8 mouse cellular contexts compared by ENCODE assay signal in genomic region chr16:8637217-8638051, GRCm38 (mm10). TPM values are rescaled to one million over a fixed set of nuclear protein-coding genes. Genes with fewer than 3 reads are reported as not detected.
DNase-seq lines count a peak whose midpoint lies in the region; ATAC-seq and TF ChIP-seq lines count a peak whose summit lies in the region.

Pmm2 (plus strand) TSS chr16:8637674.
Tmem186 (minus strand) TSS chr16:8637712.

- peak; percentile 94 for DNase-seq in 3134 (ENCODE audit: extremely low read depth, insufficient read length, low spot score)
- peak; percentile 85 for DNase-seq in adrenal gland, postnatal 36 days
- DNase-seq in heart, adult 18-20 months, result peak; percentile 89 to 91
- peak; percentile 95 for DNase-seq in kidney, adult 2 months
- DNase-seq in spleen, adult 2 months (ENCODE audit: low read depth in 1 of 2, low spot score in 2 of 2), result peak; percentile 68 to 77

- no peak for TF ChIP-seq CTCF in kidney, adult 2 months (conservative IDR thresholded peaks at IDR 0.05; ENCODE audit: insufficient read depth, insufficient read length, low read depth, low read length)
- TF ChIP-seq CTCF in spleen, adult 2 months (IDR thresholded peaks at IDR 0.05; ENCODE audit: extremely low read depth, insufficient read depth, insufficient read length, insufficient replicate concordance), result no peak

- H3K4me2 ChIP-seq in embryonic facial prominence, embryonic 13.5 days, result peak within 1 kb of the TSS; percentile 88
- peak within 1 kb of the TSS; percentile 85 for H3K4me2 ChIP-seq in limb, embryonic 12.5 days
- H3K4me2 ChIP-seq in midbrain, embryonic 15.5 days, result peak within 1 kb of the TSS; percentile 94

- H3K27me3 ChIP-seq in embryonic facial prominence, embryonic 13.5 days, result no peaks in the 10 kb centered on the region
- no peaks in the 10 kb centered on the region for H3K27me3 ChIP-seq in kidney, adult 2 months (replicated peaks; ENCODE audit: control insufficient read depth, insufficient read depth, low read length)
- H3K27me3 ChIP-seq in limb, embryonic 12.5 days, result no peaks in the 10 kb centered on the region
- no peaks in the 10 kb centered on the region for H3K27me3 ChIP-seq in midbrain, embryonic 15.5 days (replicated peaks)
- no peaks in the 10 kb centered on the region for H3K27me3 ChIP-seq in spleen, adult 2 months (ENCODE audit: control insufficient read depth, insufficient read depth, low read length)

- H3K9me3 ChIP-seq in embryonic facial prominence, embryonic 13.5 days, result no peaks in the 10 kb centered on the region
- H3K9me3 ChIP-seq in limb, embryonic 12.5 days, result no peaks in the 10 kb centered on the region
- H3K9me3 ChIP-seq in midbrain, embryonic 15.5 days, result no peaks in the 10 kb centered on the region

- H3K4me1 ChIP-seq in embryonic facial prominence, embryonic 13.5 days, result peaks cover 22% of the 10 kb centered on the region
- no peaks in the 10 kb centered on the region; the same call in 1 of the 2 replicates for H3K4me1 ChIP-seq in kidney, adult 2 months (ENCODE audit: control insufficient read depth, insufficient read depth, low read length)
- peaks cover 16% of the 10 kb centered on the region; the same call in 1 of the 2 replicates for H3K4me1 ChIP-seq in limb, embryonic 12.5 days (replicated peaks)
- H3K4me1 ChIP-seq in midbrain, embryonic 15.5 days, result peaks cover 29% of the 10 kb centered on the region
- H3K4me1 ChIP-seq in spleen, adult 2 months (ENCODE audit: control insufficient read depth, insufficient read depth, insufficient read length), result peaks cover 5% of the 10 kb centered on the region; the same call in 1 of the 2 replicates

- peak within 1 kb of the TSS; percentile 87 for H3K4me3 ChIP-seq in embryonic facial prominence, embryonic 13.5 days
- peak within 1 kb of the TSS; percentile 91 for H3K4me3 ChIP-seq in kidney, adult 2 months (ENCODE audit: insufficient read depth, low read depth, low read length)
- peak within 1 kb of the TSS; percentile 78 for H3K4me3 ChIP-seq in limb, embryonic 12.5 days (replicated peaks)
- H3K4me3 ChIP-seq in midbrain, embryonic 15.5 days, result peak within 1 kb of the TSS; percentile 93
- peak within 1 kb of the TSS; percentile 99 for H3K4me3 ChIP-seq in spleen, adult 2 months (ENCODE audit: extremely low read depth, insufficient read depth, insufficient read length)

- peaks cover 24% of the 10 kb centered on the region for H3K36me3 ChIP-seq in embryonic facial prominence, embryonic 13.5 days
- no peaks in the 10 kb centered on the region for H3K36me3 ChIP-seq in kidney, adult 2 months (ENCODE audit: control insufficient read depth, insufficient read depth, low read length)
- peaks cover 41% of the 10 kb centered on the region for H3K36me3 ChIP-seq in limb, embryonic 12.5 days
- H3K36me3 ChIP-seq in midbrain, embryonic 15.5 days (replicated peaks), result no peaks in the 10 kb centered on the region; the same call in 1 of the 2 replicates
- H3K36me3 ChIP-seq in spleen, adult 2 months (ENCODE audit: control insufficient read depth, insufficient read depth, low read length), result no peaks in the 10 kb centered on the region; the same call in none of the 2 replicates

- peak; percentile 17 for TF ChIP-seq POLR2A in kidney, adult 2 months (IDR thresholded peaks at IDR 0.05; ENCODE audit: low read depth, low read length)
- TF ChIP-seq POLR2A in spleen, adult 2 months (IDR thresholded peaks at IDR 0.05; ENCODE audit: low read depth, low read length), result no peak

- ATAC-seq in embryonic facial prominence, embryonic 13.5 days (ENCODE audit: insufficient number of reproducible peaks, insufficient read depth, low FRiP score, low TSS enrichment, low read depth), result peak; percentile 90
- ATAC-seq in limb, embryonic 12.5 days (ENCODE audit: insufficient number of reproducible peaks, insufficient read depth, low FRiP score, low TSS enrichment, low read depth), result peak; percentile 92
- peak; percentile 95 for ATAC-seq in midbrain, embryonic 15.5 days (replicated peaks)

- WGBS in embryonic facial prominence, embryonic 13.5 days, result under 1% methylated on average over 59 of the region's 59 CpGs
- WGBS in kidney, adult 2 months, result under 1% methylated on average over 59 of the region's 59 CpGs
- under 1% methylated on average over 59 of the region's 59 CpGs for WGBS in limb, embryonic 12.5 days
- under 1% methylated on average over 59 of the region's 59 CpGs for WGBS in midbrain, embryonic 15.5 days
- under 1% methylated on average over 59 of the region's 59 CpGs for WGBS in spleen, adult 2 months

- peak within 1 kb of the TSS; percentile 89 for H3K27ac ChIP-seq in embryonic facial prominence, embryonic 13.5 days
- peak within 1 kb of the TSS; percentile 73 for H3K27ac ChIP-seq in kidney, adult 2 months (ENCODE audit: insufficient read depth, low read depth, low read length)
- H3K27ac ChIP-seq in limb, embryonic 12.5 days, result peak within 1 kb of the TSS; percentile 87
- H3K27ac ChIP-seq in midbrain, embryonic 15.5 days, result peak within 1 kb of the TSS; percentile 87
- H3K27ac ChIP-seq in spleen, adult 2 months (ENCODE audit: insufficient read depth, low read length), result peak within 1 kb of the TSS; percentile 93

- peak within 1 kb of the TSS; percentile 89 for H3K9ac ChIP-seq in embryonic facial prominence, embryonic 13.5 days
- H3K9ac ChIP-seq in limb, embryonic 12.5 days (replicated peaks), result peak within 1 kb of the TSS; percentile 79
- H3K9ac ChIP-seq in midbrain, embryonic 15.5 days, result peak within 1 kb of the TSS; percentile 78

RNA-seq across cellular contexts. Expression of gene Pmm2, which starts in this region (rescaled TPM):
- 10 to 100 TPM; 44.2 to 50.2 TPM for total RNA-seq in adrenal gland, postnatal 36 days (2021)
- 59.9 and 62.0 TPM in 2 replicates for polyA plus RNA-seq in embryonic facial prominence, embryonic 13.5 days (2015; fragmentation: Nextera tagmentation; extraction: Ambion mirVana)
- total RNA-seq in heart, adult 18-20 months (2021), result 10 to 100 TPM; 32.7 to 36.3 TPM
- polyA plus RNA-seq in kidney, adult 2 months (2012; rRNA removed), result 64.2 and 66.6 TPM in 2 replicates
- polyA plus RNA-seq in limb, embryonic 12.5 days (2016; fragmentation: Nextera tagmentation; extraction: Ambion mirVana), result 54.1 and 55.3 TPM in 2 replicates
- polyA plus RNA-seq in midbrain, embryonic 15.5 days (2015; fragmentation: Nextera tagmentation; extraction: Ambion mirVana), result 45.8 and 49.9 TPM in 2 replicates
- 50.2 and 58.1 TPM in 2 replicates for polyA plus RNA-seq in spleen, adult 2 months (2012; rRNA removed)

RNA-seq across cellular contexts. Expression of gene Tmem186, which starts in this region (rescaled TPM):
- total RNA-seq in adrenal gland, postnatal 36 days (2021), result 10 to 100 TPM; 17.1 to 21.1 TPM
- polyA plus RNA-seq in embryonic facial prominence, embryonic 13.5 days (2015; fragmentation: Nextera tagmentation; extraction: Ambion mirVana), result 22.3 and 22.6 TPM in 2 replicates
- total RNA-seq in heart, adult 18-20 months (2021), result 10 to 100 TPM; 19.1 to 19.4 TPM
- polyA plus RNA-seq in kidney, adult 2 months (2012; rRNA removed), result 13.4 and 13.8 TPM in 2 replicates
- 22.9 and 24.7 TPM in 2 replicates for polyA plus RNA-seq in limb, embryonic 12.5 days (2016; fragmentation: Nextera tagmentation; extraction: Ambion mirVana)
- 25.3 and 25.7 TPM in 2 replicates for polyA plus RNA-seq in midbrain, embryonic 15.5 days (2015; fragmentation: Nextera tagmentation; extraction: Ambion mirVana)
- polyA plus RNA-seq in spleen, adult 2 months (2012; rRNA removed), result 9.7 and 10.4 TPM in 2 replicates

Comparison
In these comparisons a context has a peak if more than half of its experiments do, and no peak if none do; other contexts are left out.
1. Peak in every context shown above with its lines: DNase-seq, ATAC-seq, H3K4me3 ChIP-seq and H3K27ac ChIP-seq.